Mouse (Mus musculus) forebrain, embryonic 15.5 days (tissue): ENCODE results near the gene Ccl7. TPM values are rescaled to one million over a fixed set of nuclear protein-coding genes. Genes with fewer than 3 reads are reported as not detected.

Experiments used
- ATAC-seq: fragments of 200-750 bp; cut with Nextera tagmentation; replicated peaks from 2 replicates; pipeline ENCODE4 v1.8.0; 2017; ENCODE audit warnings: mild to moderate bottlenecking, moderate TSS enrichment, moderate library complexity
- H3K27ac ChIP-seq: fragments of 300-500 bp; sonication (generic); replicated peaks from 2 replicates; pipeline ENCODE4 v1.5.1; 2015; ENCODE audit warnings: mild to moderate bottlenecking, inconsistent platforms
- H3K27me3 ChIP-seq: fragments of 300-500 bp; sonication (generic); 2 replicates; pipeline ENCODE4 v1.6.1; 2015; ENCODE audit warnings: inconsistent platforms
- H3K36me3 ChIP-seq: fragments of 300-500 bp; sonication (generic); 2 replicates; pipeline ENCODE4 v1.6.1; 2015; ENCODE audit warnings: mild to moderate bottlenecking, inconsistent platforms
- H3K4me1 ChIP-seq: fragments of 300-500 bp; sonication (generic); 2 replicates; pipeline ENCODE4 v1.6.1; 2015; ENCODE audit warnings: inconsistent platforms
- H3K4me2 ChIP-seq: fragments of 300-500 bp; sonication (generic); replicated peaks from 2 replicates; pipeline ENCODE4 v1.6.1; 2015; ENCODE audit warnings: mild to moderate bottlenecking, inconsistent platforms
- H3K4me3 ChIP-seq: fragments of 300-500 bp; sonication (generic); 2 replicates; pipeline ENCODE4 v1.5.1; 2015; ENCODE audit warnings: mild to moderate bottlenecking, inconsistent platforms
- H3K9ac ChIP-seq: fragments of 300-500 bp; sonication (generic); replicated peaks from 2 replicates; pipeline ENCODE4 v1.6.1; 2015; ENCODE audit warnings: mild to moderate bottlenecking, inconsistent platforms
- H3K9me3 ChIP-seq: fragments of 300-500 bp; sonication (generic); 2 replicates; pipeline ENCODE4 v1.6.1; 2016; ENCODE audit warnings: inconsistent platforms
- WGBS: fragments of 180-500 bp; shearing (Covaris S2); methylation state at CpG from one replicate; pipeline ENCODE4 v1.1.7; 2015; ENCODE audit warnings: mixed read lengths; 5-methylcytosine and 5-hydroxymethylcytosine counted together
- polyA plus RNA-seq: library from polyadenylated mRNA; unstranded; fragments of >200 nt; fragmentation: Nextera tagmentation; extraction: Ambion mirVana; gene quantifications from 2 replicates; pipeline ENCODE4 v1.2.1, GENCODE M21; 2015

Ccl7 gene
- polyA plus RNA-seq, 1 experiment from 2014 or later: 0.51 TPM

DNA sequence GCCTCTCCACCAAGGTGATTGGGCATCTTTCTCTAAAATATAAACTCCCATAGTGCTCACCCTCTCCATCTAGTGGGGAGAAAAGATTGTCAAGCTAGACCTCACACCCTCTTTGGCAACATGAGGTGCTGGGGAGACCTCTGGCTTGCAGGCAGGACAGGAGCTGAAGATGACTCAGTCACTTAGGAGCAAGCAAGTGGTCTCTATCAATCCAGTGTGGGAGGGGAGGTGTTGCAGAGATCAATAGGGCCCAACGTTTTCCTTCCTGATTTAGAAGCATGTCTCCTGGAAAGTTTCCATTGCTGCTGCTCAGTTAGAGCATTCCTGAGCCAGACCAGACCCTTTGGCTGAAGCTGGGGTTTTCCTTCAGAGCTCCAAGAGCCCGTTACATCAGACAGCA, 7.0 kb upstream of the Ccl7 start, which contains the start of gene Gm17268:
Gene Gm17268, minus strand, starts transcription at position 28 of the 400 bp plus-strand sequence.
- WGBS: 55% methylated on average over 2 of the region's 2 CpGs
- no peaks in the 10 kb centered on the region for H3K27me3 ChIP-seq
- peaks cover 10% of the 10 kb centered on the region for H3K4me1 ChIP-seq

DNA sequence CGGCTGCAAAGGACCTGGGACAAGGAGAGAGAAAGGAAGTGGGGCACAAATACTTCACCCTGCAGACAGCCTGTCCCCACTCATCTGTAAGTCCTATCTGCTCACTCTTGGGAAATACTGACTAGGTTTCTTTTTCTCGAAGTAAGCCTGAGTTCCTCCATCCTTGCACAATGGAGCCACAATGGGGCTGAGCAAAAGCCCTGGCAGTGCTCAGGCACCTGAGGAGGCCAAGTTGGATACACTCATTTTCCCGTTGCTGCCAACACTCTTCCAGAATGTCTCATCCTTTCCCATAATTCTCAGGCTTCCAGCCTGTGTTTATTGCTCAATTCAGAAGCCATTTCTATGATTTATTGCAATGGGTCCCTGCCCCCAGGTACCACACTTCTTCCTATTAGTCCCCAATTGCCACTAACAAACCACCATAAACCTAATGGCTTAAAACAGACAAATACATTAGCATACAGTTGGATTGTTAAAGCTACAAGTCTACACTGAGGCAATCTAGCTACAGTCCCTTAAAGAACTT, 6.3 kb upstream of the Ccl7 start:
- no peak overlapping the region for H3K27ac ChIP-seq
- WGBS: 73% methylated on average over 3 of the region's 3 CpGs

More for the DNA sequence above, 7.0 kb upstream of the Ccl7 start, which contains the start of gene Gm17268:
- no peak for ATAC-seq
- H3K9me3 ChIP-seq: no peaks in the 10 kb centered on the region
- no peak within 1 kb of the TSS for H3K9ac ChIP-seq
- no peak within 1 kb of the TSS for H3K4me3 ChIP-seq
- no peaks in the 10 kb centered on the region for H3K36me3 ChIP-seq
- H3K4me2 ChIP-seq: no peak within 1 kb of the TSS
- no peak within 1 kb of the TSS for H3K27ac ChIP-seq

DNA sequence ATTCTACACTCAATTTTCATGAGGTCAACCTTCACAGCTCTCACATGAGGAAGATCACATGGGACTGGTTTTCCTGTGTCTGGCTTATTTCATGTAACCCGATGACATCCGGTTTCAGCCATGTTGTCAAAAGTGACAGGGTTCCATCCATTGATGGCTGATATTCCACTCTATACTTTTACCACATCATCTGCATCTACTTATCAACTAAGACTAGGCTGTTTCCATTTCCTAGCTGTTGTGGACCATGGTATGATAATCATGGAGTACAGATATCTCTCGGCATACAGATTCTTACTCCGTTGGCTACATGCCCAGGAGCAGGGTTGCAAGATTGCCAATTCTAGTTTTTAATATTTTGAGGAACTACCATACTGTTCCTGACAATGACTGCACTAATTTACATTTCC, 3.8 kb upstream of the Ccl7 start:
- ATAC-seq: no peak
- H3K9me3 ChIP-seq: no peaks in the 10 kb centered on the region
- no peaks in the 10 kb centered on the region for H3K4me1 ChIP-seq
- no peak overlapping the region for H3K9ac ChIP-seq
- H3K27ac ChIP-seq: no peak overlapping the region
- no peaks in the 10 kb centered on the region for H3K27me3 ChIP-seq
- no peak overlapping the region for H3K4me3 ChIP-seq
- WGBS: 82% methylated on average over 4 of the region's 4 CpGs
- H3K4me2 ChIP-seq: no peak overlapping the region
- no peaks in the 10 kb centered on the region for H3K36me3 ChIP-seq

More for the DNA sequence above, 6.3 kb upstream of the Ccl7 start:
- ATAC-seq: no peak
- H3K36me3 ChIP-seq: no peaks in the 10 kb centered on the region
- no peaks in the 10 kb centered on the region for H3K9me3 ChIP-seq
- peaks cover 10% of the 10 kb centered on the region for H3K4me1 ChIP-seq
- H3K4me3 ChIP-seq: no peak overlapping the region
- no peak overlapping the region for H3K9ac ChIP-seq
- H3K27me3 ChIP-seq: no peaks in the 10 kb centered on the region
- H3K4me2 ChIP-seq: no peak overlapping the region

DNA sequence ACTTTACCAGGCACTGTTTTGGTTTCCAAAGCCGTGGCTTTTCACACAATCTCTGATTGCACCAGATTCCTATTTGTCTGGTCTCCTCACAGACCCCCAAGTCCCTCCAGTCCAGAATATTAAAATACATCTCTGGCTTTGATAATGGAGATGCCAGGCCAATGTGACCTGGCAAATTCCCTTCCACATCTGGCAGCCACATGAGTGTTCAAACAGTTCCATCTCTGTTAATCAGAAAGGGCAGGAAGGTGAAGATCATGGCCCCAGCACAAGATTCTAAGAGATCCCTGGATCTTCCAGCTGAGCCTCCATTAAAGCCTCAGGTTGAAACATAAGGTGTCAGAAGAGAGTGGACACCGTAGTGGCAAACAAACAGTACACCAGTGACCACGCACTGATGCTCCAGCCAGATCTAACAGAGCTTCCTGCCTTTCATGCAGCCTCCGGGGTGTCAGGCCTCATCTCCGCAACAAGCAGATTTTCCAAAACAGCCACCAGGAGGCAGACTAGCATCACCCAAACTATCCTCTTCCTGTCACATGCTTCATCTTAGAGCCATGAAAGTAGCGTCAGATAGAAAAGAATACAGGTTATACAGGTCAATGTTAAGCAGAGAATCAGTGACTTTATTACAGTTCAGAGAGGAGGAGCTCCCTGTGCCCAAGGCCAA, 2.4 kb downstream of the Ccl7 start:
- Histone ChIP-seq H3K4me2 (no peak overlapping the region), H3K27ac (no peak overlapping the region), H3K4me3 (no peak overlapping the region), H3K36me3 (no peaks in the 10 kb centered on the region), H3K4me1 (no peaks in the 10 kb centered on the region), H3K9me3 (no peaks in the 10 kb centered on the region), H3K9ac (no peak overlapping the region), H3K27me3 (no peaks in the 10 kb centered on the region)
- WGBS: 52% methylated on average over 6 of the region's 6 CpGs
- ATAC-seq: no peak

DNA sequence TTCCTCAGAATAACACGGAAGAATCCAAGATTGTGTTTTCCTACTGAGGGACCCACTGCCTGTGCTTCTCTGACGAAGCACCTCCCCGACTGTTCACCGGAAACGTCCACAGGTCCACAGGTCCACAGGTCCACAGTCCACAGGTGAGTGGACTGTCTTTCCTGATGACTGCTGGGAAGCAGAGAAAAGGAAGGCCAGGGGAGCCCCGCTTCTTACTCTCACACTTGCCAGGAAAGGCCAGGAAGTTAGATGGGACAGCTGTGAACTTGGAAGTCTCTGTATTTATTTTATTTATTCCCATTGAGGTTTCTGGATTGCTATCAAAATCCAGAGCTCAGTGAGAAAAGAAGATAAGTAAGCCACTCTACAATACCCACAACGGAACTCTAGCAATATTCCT, 8.3 kb downstream of the Ccl7 start:
- no peak overlapping the region for H3K4me2 ChIP-seq
- H3K4me3 ChIP-seq: no peak overlapping the region
- no peak for ATAC-seq
- H3K27ac ChIP-seq: no peak overlapping the region
- WGBS: 92% methylated on average over 7 of the region's 7 CpGs
- H3K27me3 ChIP-seq: no peaks in the 10 kb centered on the region
- H3K36me3 ChIP-seq: no peaks in the 10 kb centered on the region
- H3K9me3 ChIP-seq: no peaks in the 10 kb centered on the region
- no peak overlapping the region for H3K9ac ChIP-seq
- no peaks in the 10 kb centered on the region for H3K4me1 ChIP-seq

DNA sequence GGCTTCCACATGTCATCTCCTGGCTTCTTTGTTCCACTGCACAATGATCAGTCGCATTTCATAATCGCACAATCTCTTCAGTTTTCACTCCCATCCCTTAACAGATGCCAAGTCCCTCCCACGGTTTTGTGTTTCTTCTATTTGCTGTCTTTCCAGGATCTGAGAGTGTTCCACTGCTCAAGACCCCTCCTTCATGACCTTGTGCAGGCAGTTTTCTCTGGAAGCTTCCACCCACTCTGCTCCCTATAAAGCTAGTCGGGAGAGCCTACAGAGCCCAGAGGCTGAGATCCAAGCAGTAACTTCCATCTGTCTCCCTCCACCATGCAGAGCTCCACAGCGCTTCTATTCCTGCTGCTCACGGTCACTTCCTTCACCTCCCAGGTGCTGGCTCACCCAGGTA, 12.1 kb downstream of the Ccl7 start, which contains the start of gene Ccl11:
Gene Ccl11, plus strand, starts transcription at position 178 of the 400 bp plus-strand sequence.
- 81% methylated on average over 6 of the region's 6 CpGs for WGBS
- H3K4me3 ChIP-seq: no peak within 1 kb of the TSS
- ATAC-seq: no peak

DNA sequence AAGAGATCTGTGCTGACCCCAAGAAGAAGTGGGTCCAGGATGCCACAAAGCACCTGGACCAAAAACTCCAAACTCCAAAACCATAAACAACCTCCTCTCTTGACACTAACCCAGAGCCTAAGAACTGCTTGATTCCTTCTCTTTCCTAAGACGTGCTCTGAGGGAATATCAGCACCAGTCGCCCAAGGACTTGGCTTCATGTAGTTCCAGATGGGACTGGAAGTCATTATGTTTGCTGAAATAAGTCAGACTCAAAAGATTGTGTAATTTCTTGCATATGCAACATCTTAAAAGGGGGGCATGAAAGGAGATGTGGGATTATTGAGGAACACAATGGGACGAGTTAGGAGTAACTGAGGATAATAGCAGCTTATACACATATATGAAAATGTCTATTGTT, 16.7 kb downstream of the Ccl7 start:
- H3K9me3 ChIP-seq: no peaks in the 10 kb centered on the region
- no peaks in the 10 kb centered on the region for H3K36me3 ChIP-seq
- H3K4me1 ChIP-seq: no peaks in the 10 kb centered on the region
- H3K27me3 ChIP-seq: no peaks in the 10 kb centered on the region
- ATAC-seq: no peak
- H3K4me3 ChIP-seq: no peak overlapping the region
- H3K4me2 ChIP-seq: no peak overlapping the region
- WGBS: 76% methylated on average over 3 of the region's 3 CpGs
- no peak overlapping the region for H3K9ac ChIP-seq
- no peak overlapping the region for H3K27ac ChIP-seq

More for the DNA sequence above, 12.1 kb downstream of the Ccl7 start, which contains the start of gene Ccl11:
- Histone ChIP-seq H3K4me1 (no peaks in the 10 kb centered on the region), H3K27me3 (no peaks in the 10 kb centered on the region), H3K36me3 (no peaks in the 10 kb centered on the region), H3K27ac (no peak within 1 kb of the TSS), H3K9me3 (no peaks in the 10 kb centered on the region), H3K4me2 (no peak within 1 kb of the TSS), H3K9ac (no peak within 1 kb of the TSS)

DNA sequence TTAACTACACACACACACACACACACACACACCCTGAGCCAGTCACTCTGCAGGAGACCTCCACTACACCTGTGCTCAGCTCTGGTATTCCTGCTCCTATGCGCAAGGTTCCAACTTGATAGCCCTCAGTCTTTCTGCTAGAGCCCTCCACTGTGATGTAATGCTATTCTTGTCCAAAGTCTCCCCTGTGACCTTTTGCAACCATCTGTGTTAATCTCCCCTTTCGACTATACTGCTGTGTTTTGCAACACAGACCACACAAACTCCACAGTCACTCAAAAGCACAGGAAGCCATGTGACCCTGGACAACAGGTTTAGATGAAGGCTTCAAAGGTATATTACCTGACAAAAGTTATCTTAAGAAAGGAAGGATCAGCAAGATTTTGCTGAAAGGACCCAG, 17.9 kb downstream of the Ccl7 start:
- Histone ChIP-seq H3K4me2 (no peak overlapping the region), H3K36me3 (no peaks in the 10 kb centered on the region), H3K27ac (no peak overlapping the region), H3K9ac (no peak overlapping the region), H3K4me3 (no peak overlapping the region), H3K27me3 (no peaks in the 10 kb centered on the region), H3K4me1 (no peaks in the 10 kb centered on the region), H3K9me3 (no peaks in the 10 kb centered on the region)
- ATAC-seq: no peak
- 81% methylated on average over 2 of the region's 2 CpGs for whole genome bisulfite sequencing

DNA sequence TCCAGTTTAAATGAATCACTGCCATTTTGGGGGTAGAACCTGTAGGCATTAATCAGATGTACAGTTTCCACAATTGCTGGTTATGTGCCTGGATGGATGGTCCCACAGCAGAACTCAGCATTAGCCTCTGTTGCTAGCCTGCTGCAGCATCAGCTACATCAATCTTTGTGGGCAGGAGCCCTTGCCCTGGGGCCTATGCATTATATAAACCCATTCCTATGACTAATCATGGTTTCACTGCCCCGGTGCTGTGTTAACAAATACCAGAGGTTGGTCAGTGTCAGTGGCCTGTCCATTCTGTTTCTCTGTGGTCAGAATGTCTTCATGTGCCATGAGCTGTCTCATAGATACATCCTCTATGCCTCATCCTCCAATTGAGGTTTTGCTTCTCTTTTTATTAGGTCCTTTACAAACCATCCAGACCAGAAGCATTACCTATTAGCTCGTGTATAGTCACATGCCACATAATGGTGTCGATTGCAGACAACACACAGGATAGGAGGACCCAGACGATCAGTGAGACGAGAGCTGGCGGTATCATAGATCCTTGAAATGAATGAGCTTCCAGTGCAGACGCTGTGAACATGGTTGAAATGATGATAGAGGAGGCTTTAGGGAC, 21.6 kb downstream of the Ccl7 start:
- no peak overlapping the region for H3K9ac ChIP-seq
- no peaks in the 10 kb centered on the region for H3K4me1 ChIP-seq
- H3K9me3 ChIP-seq: no peaks in the 10 kb centered on the region
- no peaks in the 10 kb centered on the region for H3K27me3 ChIP-seq
- H3K36me3 ChIP-seq: no peaks in the 10 kb centered on the region
- no peak overlapping the region for H3K4me3 ChIP-seq
- no peak overlapping the region for H3K4me2 ChIP-seq
- no peak overlapping the region for H3K27ac ChIP-seq
- 81% methylated on average over 7 of the region's 7 CpGs for WGBS
- no peak for ATAC-seq

DNA sequence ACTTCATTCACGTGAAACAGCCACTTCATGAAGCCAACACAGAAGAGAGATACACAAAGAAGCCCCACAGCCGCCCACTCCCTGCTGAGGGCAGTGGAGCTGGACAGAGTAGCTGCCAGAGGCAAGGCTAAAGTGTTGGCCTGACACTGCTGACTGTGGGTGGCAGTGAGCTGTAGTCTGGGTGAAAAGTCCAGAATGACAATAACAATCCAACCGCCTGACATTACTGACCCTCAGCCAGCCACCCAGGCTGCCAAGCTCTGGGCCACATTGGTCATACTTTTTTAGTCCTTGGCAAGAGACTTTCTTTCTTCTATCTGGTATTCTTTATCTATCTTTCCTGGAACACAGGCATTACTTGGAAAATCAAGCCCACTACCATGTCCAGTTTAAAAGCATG, 25.6 kb downstream of the Ccl7 start:
- 85% methylated on average over 3 of the region's 3 CpGs for WGBS
- Histone ChIP-seq H3K27me3 (no peaks in the 10 kb centered on the region), H3K4me1 (no peaks in the 10 kb centered on the region), H3K9ac (no peak overlapping the region), H3K4me3 (no peak overlapping the region), H3K9me3 (no peaks in the 10 kb centered on the region), H3K27ac (no peak overlapping the region), H3K4me2 (no peak overlapping the region), H3K36me3 (no peaks in the 10 kb centered on the region)
- no peak for ATAC-seq

DNA sequence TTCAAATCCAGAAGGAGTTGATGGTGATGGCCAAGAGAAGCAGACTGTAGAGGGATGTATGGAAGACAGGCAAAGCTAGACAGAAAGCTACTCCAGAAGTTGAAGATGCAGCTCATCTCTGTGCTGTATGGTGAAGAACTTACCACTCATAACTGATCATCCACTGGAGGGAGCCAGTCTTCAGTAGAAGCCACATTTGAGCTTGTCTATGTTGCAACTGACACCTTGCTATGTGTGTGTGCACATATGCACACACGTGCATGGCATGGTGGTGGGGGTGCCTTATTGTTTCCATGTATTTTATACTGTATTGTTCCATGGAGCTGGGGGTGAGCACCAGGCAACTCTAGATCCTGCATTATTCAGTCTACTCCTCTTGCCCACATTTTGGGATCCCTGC, 26.9 kb downstream of the Ccl7 start:
- ATAC-seq: no peak
- no peak overlapping the region for H3K4me3 ChIP-seq
- no peak overlapping the region for H3K27ac ChIP-seq
- 89% methylated on average over 1 of the region's 1 CpGs for WGBS
- H3K9ac ChIP-seq: no peak overlapping the region
- no peaks in the 10 kb centered on the region for H3K27me3 ChIP-seq
- H3K9me3 ChIP-seq: no peaks in the 10 kb centered on the region
- no peaks in the 10 kb centered on the region for H3K4me1 ChIP-seq
- H3K36me3 ChIP-seq: no peaks in the 10 kb centered on the region
- no peak overlapping the region for H3K4me2 ChIP-seq

DNA sequence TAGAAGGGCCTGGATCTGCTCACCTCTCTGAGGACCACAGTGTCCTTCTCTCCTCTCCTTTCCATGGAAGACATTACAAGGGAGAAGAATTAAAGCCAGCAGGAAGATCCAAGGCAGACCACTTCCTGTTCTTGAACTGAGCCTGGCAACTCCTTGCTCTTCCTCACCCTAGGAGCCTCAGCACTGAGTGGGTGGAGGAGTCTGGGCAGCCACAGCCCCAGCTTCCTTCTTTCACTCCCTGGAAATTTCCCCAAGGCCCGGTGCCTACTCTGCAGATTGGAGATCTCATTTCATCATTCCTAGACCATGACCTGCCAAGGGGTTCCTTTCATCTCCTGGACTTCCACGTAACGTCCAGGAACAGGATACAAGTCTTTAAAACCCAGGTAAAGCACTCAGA, 27.5 kb downstream of the Ccl7 start:
- 82% methylated on average over 3 of the region's 3 CpGs for WGBS
- Histone ChIP-seq H3K4me3 (no peak overlapping the region), H3K9ac (no peak overlapping the region), H3K27ac (no peak overlapping the region), H3K36me3 (no peaks in the 10 kb centered on the region), H3K9me3 (no peaks in the 10 kb centered on the region), H3K4me1 (no peaks in the 10 kb centered on the region), H3K4me2 (no peak overlapping the region), H3K27me3 (no peaks in the 10 kb centered on the region)
- no peak for ATAC-seq
